Mouse (Mus musculus) MEL (cell line): Measurements from ENCODE around the gene Polr2j. TPM values are rescaled to one million over a fixed set of nuclear protein-coding genes. Genes with fewer than 3 reads are reported as not detected.

Source experiments
- DNase-seq: peaks from one replicate; pipeline ENCODE4 v3.0.0; 2011; ENCODE audit warnings: low read depth, low spot score
- H3K27ac ChIP-seq: 2 replicates; pipeline ENCODE4 v1.5.1; 2012; ENCODE audit warnings: low read depth, mild to moderate bottlenecking, control low read depth, low read length, moderate library complexity; ENCODE audit not compliant: control insufficient read depth
- H3K27me3 ChIP-seq, 2 experiments: fragments of 150-350 bp in 1 of 2; sonication (generic) in 1 of 2; 2 replicates each; pipeline ENCODE4 v1.6.1; 2012; ENCODE audit warnings: low read length in 2 of 2, mild to moderate bottlenecking in 2 of 2, improper control_type of control experiment in 1 of 2, moderate library complexity in 1 of 2; ENCODE audit not compliant: insufficient read depth in 2 of 2, control insufficient read depth in 1 of 2
- H3K36me3 ChIP-seq, 2 experiments: 2 replicates each; pipeline ENCODE4 v1.6.1; 2012 to 2014; ENCODE audit warnings: low read length in 2 of 2, improper control_type of control experiment in 1 of 2, inconsistent platforms in 1 of 2, mild to moderate bottlenecking in 1 of 2; ENCODE audit not compliant: insufficient read depth in 2 of 2, control insufficient read depth in 1 of 2
- H3K4me1 ChIP-seq, 2 experiments: fragments of 150-350 bp in 1 of 2; sonication (generic) in 1 of 2; 2 replicates each; pipeline ENCODE4 v1.6.1; 2012; ENCODE audit warnings: low read length in 2 of 2, improper control_type of control experiment in 1 of 2, mild to moderate bottlenecking in 1 of 2; ENCODE audit not compliant: insufficient read depth in 2 of 2, control insufficient read depth in 1 of 2
- H3K4me3 ChIP-seq, 2 experiments: fragments of 150-350 bp in 1 of 2; sonication (generic) in 1 of 2; 2 replicates each; pipeline ENCODE4 v1.5.1; 2012; ENCODE audit warnings: low read depth in 2 of 2, low read length in 2 of 2, mild to moderate bottlenecking in 2 of 2, moderate library complexity in 2 of 2, control low read depth in 1 of 2, improper control_type of control experiment in 1 of 2; ENCODE audit not compliant: control insufficient read depth in 1 of 2, insufficient read depth in 1 of 2
- H3K79me2 ChIP-seq: 2 replicates; pipeline ENCODE4 v1.6.1; 2012; ENCODE audit warnings: mild to moderate bottlenecking, low read length, moderate library complexity; ENCODE audit not compliant: control insufficient read depth, poor library complexity, insufficient read depth
- H3K9ac ChIP-seq: 2 replicates; pipeline ENCODE4 v1.6.1; 2012; ENCODE audit warnings: low read depth, mild to moderate bottlenecking, control low read depth, low read length, moderate library complexity; ENCODE audit not compliant: control insufficient read depth, poor library complexity, severe bottlenecking
- H3K9me3 ChIP-seq: fragments of 150-350 bp; sonication (generic); replicated peaks from 2 replicates; pipeline ENCODE4 v1.6.1; 2012; ENCODE audit warnings: mild to moderate bottlenecking, low read length, improper control_type of control experiment, moderate library complexity; ENCODE audit not compliant: insufficient read depth
- CHD1 ChIP-seq: IDR thresholded peaks from 2 replicates; pipeline ENCODE4 v1.6.1; 2012; ENCODE audit warnings: low read depth, mild to moderate bottlenecking, inconsistent platforms, low read length, improper control_type of control experiment
- CHD2 ChIP-seq: IDR thresholded peaks from 2 replicates; pipeline ENCODE4 v1.6.1; 2011; ENCODE audit warnings: low read length, improper control_type of control experiment
- ELF1 ChIP-seq: IDR thresholded peaks from 2 replicates; pipeline ENCODE4 v1.6.1; 2014; ENCODE audit warnings: low read depth, mild to moderate bottlenecking, inconsistent platforms, low read length, improper control_type of control experiment, moderate library complexity
- EP300 ChIP-seq, 2 experiments: IDR thresholded peaks; 2 replicates each; pipeline ENCODE4 v1.6.1; 2011; ENCODE audit warnings: improper control_type of control experiment in 2 of 2, low read length in 2 of 2, low read depth in 1 of 2, mild to moderate bottlenecking in 1 of 2
- ETS1 ChIP-seq: IDR thresholded peaks from 2 replicates; pipeline ENCODE4 v1.6.1; 2012; ENCODE audit warnings: low read depth, mild to moderate bottlenecking, inconsistent platforms, low read length, improper control_type of control experiment, moderate library complexity
- GABPA ChIP-seq: IDR thresholded peaks from 2 replicates; pipeline ENCODE4 v1.6.1; 2012; ENCODE audit warnings: low read depth, mild to moderate bottlenecking, inconsistent platforms, low read length, improper control_type of control experiment, moderate library complexity
- HCFC1 ChIP-seq: IDR thresholded peaks from 2 replicates; pipeline ENCODE4 v1.6.1; 2012; ENCODE audit warnings: low read depth, mild to moderate bottlenecking, inconsistent platforms, low read length, improper control_type of control experiment, moderate library complexity
- JUND ChIP-seq: IDR thresholded peaks from 2 replicates; pipeline ENCODE4 v1.6.1; 2011; ENCODE audit warnings: low read depth, mild to moderate bottlenecking, improper control_type of control experiment, low read length
- MAX ChIP-seq: IDR thresholded peaks from 2 replicates; pipeline ENCODE4 v1.6.1; 2011; ENCODE audit warnings: low read length, improper control_type of control experiment
- MEF2A ChIP-seq: IDR thresholded peaks from 2 replicates; pipeline ENCODE4 v1.6.1; 2014; ENCODE audit warnings: low read depth, mild to moderate bottlenecking, inconsistent platforms, low read length, improper control_type of control experiment; ENCODE audit not compliant: poor library complexity, insufficient replicate concordance, severe bottlenecking; ENCODE audit errors: extremely low read depth
- MXI1 ChIP-seq: IDR thresholded peaks from 2 replicates; pipeline ENCODE4 v1.6.1; 2011; ENCODE audit warnings: mild to moderate bottlenecking, low read depth, low read length, improper control_type of control experiment
- POLR2A ChIP-seq, 2 experiments: IDR thresholded peaks; 2 replicates each; pipeline ENCODE4 v1.6.1; 2011 to 2012; ENCODE audit warnings: low read length in 2 of 2, mild to moderate bottlenecking in 2 of 2, control low read depth in 1 of 2, improper control_type of control experiment in 1 of 2, low read depth in 1 of 2, moderate library complexity in 1 of 2; ENCODE audit not compliant: control insufficient read depth in 1 of 2, insufficient read depth in 1 of 2, poor library complexity in 1 of 2
- POLR2AphosphoS2 ChIP-seq: IDR thresholded peaks from 2 replicates; pipeline ENCODE4 v1.6.1; 2011; ENCODE audit warnings: low read length, improper control_type of control experiment
- POLR2AphosphoS5 ChIP-seq: IDR thresholded peaks from 2 replicates; pipeline ENCODE4 v1.6.1; 2012; ENCODE audit warnings: low read depth, borderline replicate concordance, mild to moderate bottlenecking, inconsistent platforms, low read length, moderate library complexity, mixed read lengths
- RCOR1 ChIP-seq: IDR thresholded peaks from 2 replicates; pipeline ENCODE4 v1.6.1; 2012; ENCODE audit warnings: low read depth, mild to moderate bottlenecking, inconsistent platforms, low read length, improper control_type of control experiment
- SIN3A ChIP-seq: IDR thresholded peaks from 2 replicates; pipeline ENCODE4 v1.6.1; 2012; ENCODE audit warnings: low read length, improper control_type of control experiment, inconsistent platforms
- TAL1 ChIP-seq: IDR thresholded peaks from 2 replicates; pipeline ENCODE4 v1.6.1; 2012; ENCODE audit warnings: mild to moderate bottlenecking, inconsistent platforms, low read length, moderate library complexity, mixed read lengths
- TCF12 ChIP-seq: IDR thresholded peaks from 2 replicates; pipeline ENCODE4 v1.6.1; 2014; ENCODE audit warnings: low read depth, mild to moderate bottlenecking, inconsistent platforms, low read length, improper control_type of control experiment, moderate library complexity
- USF1 ChIP-seq: IDR thresholded peaks from 2 replicates; pipeline ENCODE4 v1.6.1; 2014; ENCODE audit warnings: low read depth, mild to moderate bottlenecking, inconsistent platforms, low read length, improper control_type of control experiment, moderate library complexity
- ZKSCAN1 ChIP-seq: IDR thresholded peaks from 2 replicates; pipeline ENCODE4 v1.6.1; 2012; ENCODE audit warnings: low read depth, mild to moderate bottlenecking, inconsistent platforms, low read length, improper control_type of control experiment, moderate library complexity
- ZMIZ1 ChIP-seq: IDR thresholded peaks from 2 replicates; pipeline ENCODE4 v1.6.1; 2012; ENCODE audit warnings: low read depth, mild to moderate bottlenecking, inconsistent platforms, low read length, improper control_type of control experiment, moderate library complexity
- polyA plus RNA-seq, 2 experiments: library from polyadenylated mRNA; stranded (reverse) in 1 of 2; unstranded in 1 of 2; fragments of >175 nt in 1 of 2; fragments of >200 nt in 1 of 2; gene quantifications; 2 replicates each; pipeline versions ENCODE4 v1.2.1 to v1.2.4; 2012; ENCODE audit warnings: low replicate concordance in 2 of 2, low read depth in 1 of 2; ENCODE audit not compliant: insufficient read length in 2 of 2, insufficient read depth in 1 of 2, missing spikeins in 1 of 2
- total RNA-seq: library from RNA; depleted of rRNA; stranded (reverse); fragments of 300-350 nt; gene quantifications from 2 replicates; pipeline ENCODE4 v1.2.3, GENCODE M21; 2012

Polr2j gene
- total and polyA plus RNA-seq, 3 experiments = 269 to 316 TPM; not detected in 1

GRCm38 (mm10) chr5:136086290-136086689, 30.1 kb upstream of the Polr2j start:
- TF ChIP-seq POLR2AphosphoS5 = no peak
- no peak for TF ChIP-seq ELF1
- no peak for TF ChIP-seq JUND
- no peak for TF ChIP-seq CHD1
- no peak for TF ChIP-seq POLR2A (IDR thresholded peaks at IDR 0.05; ENCODE audit: control insufficient read depth in 1 of 2, insufficient read depth in 1 of 2, low read depth in 1 of 2, low read length in 2 of 2, poor library complexity in 1 of 2)
- TF ChIP-seq HCFC1 = no peak
- TF ChIP-seq SIN3A = no peak
- TF ChIP-seq GABPA = no peak
- TF ChIP-seq TAL1 = no peak
- no peak for TF ChIP-seq TCF12
- TF ChIP-seq ETS1 = no peak
- TF ChIP-seq USF1 = no peak
- TF ChIP-seq, all 39 proteins: peak for 0
- H3K4me1 ChIP-seq = peaks cover 0 to 8% of the 10 kb centered on the region in 2 experiments; a peak in 1 of 4 replicates
- no peak for DNase-seq
- H3K4me3 ChIP-seq = no peak overlapping the region
- H3K36me3 ChIP-seq = no peaks in the 10 kb centered on the region
- H3K9me3 ChIP-seq = no peaks in the 10 kb centered on the region
- no peak overlapping the region for H3K9ac ChIP-seq
- no peak overlapping the region for H3K27ac ChIP-seq
- no peaks in the 10 kb centered on the region for H3K27me3 ChIP-seq
- no peaks in the 10 kb centered on the region for H3K79me2 ChIP-seq

GRCm38 (mm10) chr5:136088821-136089575, 27.4 kb upstream of the Polr2j start:
- DNase-seq = peak; percentile 28
- Histone ChIP-seq H3K79me2 (no peaks in the 10 kb centered on the region), H3K27ac (no peak overlapping the region), H3K9me3 (no peaks in the 10 kb centered on the region), H3K9ac (no peak overlapping the region), H3K4me3 (no peak overlapping the region), H3K4me1 (0 out of 4 replicates have a peak, but pooled peaks cover 0 to 3% of the 10 kb centered on the region in 2 experiments), H3K36me3 (no peaks in the 10 kb centered on the region), H3K27me3 (no peaks in the 10 kb centered on the region)
- TF ChIP-seq HCFC1 (no peak), JUND (no peak), POLR2AphosphoS2 (no peak), CHD2 (no peak), RCOR1 (no peak), ELF1 (no peak), CHD1 (no peak), MAX (no peak), ZMIZ1 (no peak), MEF2A (no peak), EP300 (IDR thresholded peaks at IDR 0.05; ENCODE audit: low read depth in 1 of 2, low read length in 2 of 2) (no peak), MXI1 (no peak), ZKSCAN1 (no peak), GABPA (no peak)
